Mouse (Mus musculus) embryonic facial prominence, embryonic 11.5 days (tissue): ENCODE measurements around the gene Rho. TPM values are rescaled to one million over a fixed set of nuclear protein-coding genes. Genes with fewer than 3 reads are reported as not detected.

ENCODE experiments used
- ATAC-seq: fragments of 200-750 bp; cut with Nextera tagmentation; replicated peaks from 2 replicates; pipeline ENCODE4 v1.8.0; 2017; ENCODE audit warnings: low read depth; ENCODE audit not compliant: insufficient number of reproducible peaks, low FRiP score, low TSS enrichment
- DNase-seq: peaks from one replicate; pipeline ENCODE4 v3.0.0-alpha.2; 2015; ENCODE audit warnings: low spot score
- H3K27ac ChIP-seq: fragments of 300-500 bp; sonication (generic); replicated peaks from 2 replicates; pipeline ENCODE4 v1.5.1; 2014; ENCODE audit warnings: mild to moderate bottlenecking, low read depth, low read length, control low read depth
- H3K27me3 ChIP-seq: fragments of 300-500 bp; sonication (generic); 2 replicates; pipeline ENCODE4 v1.6.1; 2014; ENCODE audit warnings: mild to moderate bottlenecking, low read length, moderate library complexity, mixed read lengths; ENCODE audit not compliant: control insufficient read depth, insufficient read depth
- H3K36me3 ChIP-seq: fragments of 300-500 bp; sonication (generic); replicated peaks from 2 replicates; pipeline ENCODE4 v1.6.1; 2014; ENCODE audit warnings: low read depth, mild to moderate bottlenecking, low read length, moderate library complexity, mixed read lengths; ENCODE audit not compliant: control insufficient read depth, insufficient read depth
- H3K4me1 ChIP-seq: fragments of 300-500 bp; sonication (generic); 2 replicates; pipeline ENCODE4 v1.6.1; 2014; ENCODE audit warnings: low read length, mixed read lengths; ENCODE audit not compliant: control insufficient read depth, insufficient read depth
- H3K4me2 ChIP-seq: fragments of 300-500 bp; sonication (generic); 2 replicates; pipeline ENCODE4 v1.6.1; 2014; ENCODE audit warnings: low read depth, mild to moderate bottlenecking, control low read depth, low read length, moderate library complexity
- H3K4me3 ChIP-seq: fragments of 300-500 bp; sonication (generic); 2 replicates; pipeline ENCODE4 v1.5.1; 2014; ENCODE audit warnings: low read depth, low read length, control low read depth
- H3K9ac ChIP-seq: fragments of 300-500 bp; sonication (generic); replicated peaks from 2 replicates; pipeline ENCODE4 v1.6.1; 2014; ENCODE audit warnings: mild to moderate bottlenecking, control low read depth, low read length
- H3K9me3 ChIP-seq: fragments of 300-500 bp; sonication (generic); replicated peaks from 2 replicates; pipeline ENCODE4 v1.6.1; 2016; ENCODE audit warnings: mild to moderate bottlenecking, low read length, inconsistent platforms, mixed read lengths; ENCODE audit not compliant: control insufficient read depth
- WGBS: fragments of 180-500 bp; shearing (Covaris S2); extraction: QIAGEN DNeasy Blood & Tissue Kit; methylation state at CpG from one replicate; pipeline ENCODE4 v1.1.7; 2014; 5-methylcytosine and 5-hydroxymethylcytosine counted together
- polyA plus RNA-seq: library from polyadenylated mRNA; unstranded; fragments of >200 nt; fragmentation: Nextera tagmentation; extraction: Ambion mirVana; gene quantifications from 2 replicates; pipeline ENCODE4 v1.2.1, GENCODE M21; 2014

The Rho gene
- polyA plus RNA-seq: 0.14 TPM in 1 of 2 replicates, not detected in the other

DNA sequence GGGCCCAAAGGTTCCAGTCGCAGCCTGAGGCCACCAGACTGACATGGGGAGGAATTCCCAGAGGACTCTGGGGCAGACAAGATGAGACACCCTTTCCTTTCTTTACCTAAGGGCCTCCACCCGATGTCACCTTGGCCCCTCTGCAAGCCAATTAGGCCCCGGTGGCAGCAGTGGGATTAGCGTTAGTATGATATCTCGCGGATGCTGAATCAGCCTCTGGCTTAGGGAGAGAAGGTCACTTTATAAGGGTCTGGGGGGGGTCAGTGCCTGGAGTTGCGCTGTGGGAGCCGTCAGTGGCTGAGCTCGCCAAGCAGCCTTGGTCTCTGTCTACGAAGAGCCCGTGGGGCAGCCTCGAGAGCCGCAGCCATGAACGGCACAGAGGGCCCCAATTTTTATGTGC, at the start of gene Rho:
Gene Rho (plus strand): TSS at position 110 of the 400 bp plus-strand sequence.
- Histone ChIP-seq H3K4me3 (no peak within 1 kb of the TSS), H3K4me2 (no peak within 1 kb of the TSS), H3K27me3 (no peaks in the 10 kb centered on the region), H3K36me3 (no peaks in the 10 kb centered on the region), H3K9ac (no peak within 1 kb of the TSS), H3K4me1 (no peaks in the 10 kb centered on the region), H3K27ac (no peak within 1 kb of the TSS), H3K9me3 (no peaks in the 10 kb centered on the region)
- ATAC-seq: no peak
- DNase-seq: no peak
- WGBS: 90% methylated on average over 14 of the region's 14 CpGs

DNA sequence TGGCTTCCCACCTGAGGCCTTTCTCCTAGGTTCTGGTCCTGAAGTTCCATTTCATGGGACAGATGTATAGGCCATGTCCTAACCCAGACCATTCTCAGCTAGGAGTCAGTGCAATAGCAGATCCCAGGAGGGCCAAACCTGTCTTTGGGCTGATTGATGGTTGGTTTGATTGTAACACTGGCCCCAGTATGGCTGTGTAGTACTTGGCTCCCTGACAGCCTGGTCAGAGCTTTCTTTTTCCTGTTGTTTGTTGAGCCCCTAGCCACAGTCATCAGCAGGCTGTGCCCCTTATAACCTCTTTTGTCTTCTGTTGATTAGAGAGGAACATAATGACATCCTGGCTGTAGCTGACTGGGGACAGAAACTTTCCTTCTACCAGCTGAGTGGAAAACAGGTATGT, 47.5 kb upstream of the Rho start:
- Histone ChIP-seq H3K9ac (no peak overlapping the region), H3K27ac (no peak overlapping the region), H3K4me3 (no peak overlapping the region), H3K4me2 (no peak overlapping the region), H3K9me3 (no peaks in the 10 kb centered on the region), H3K27me3 (no peaks in the 10 kb centered on the region), H3K4me1 (no peaks in the 10 kb centered on the region), H3K36me3 (peaks cover 3% of the 10 kb centered on the region; the same call in 1 of the 2 replicates)
- ATAC-seq: no peak
- DNase-seq: no peak

DNA sequence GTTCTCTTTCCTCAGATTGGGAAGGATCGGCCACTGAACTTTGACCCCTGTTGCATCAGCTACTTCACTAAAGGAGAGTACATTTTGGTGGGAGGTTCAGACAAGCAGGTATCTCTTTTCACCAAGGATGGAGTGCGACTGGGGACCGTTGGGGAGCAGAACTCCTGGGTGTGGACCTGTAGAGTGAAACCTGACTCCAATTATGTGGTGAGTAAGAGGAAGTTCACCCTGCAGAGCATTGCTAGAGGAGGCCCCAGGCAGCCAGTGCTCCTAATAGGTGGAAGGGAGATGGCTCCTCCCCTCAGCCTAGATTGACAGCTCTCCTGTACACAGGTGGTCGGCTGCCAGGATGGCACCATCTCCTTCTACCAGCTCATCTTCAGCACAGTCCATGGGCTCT, 44.7 kb upstream of the Rho start:
- no peak for ATAC-seq

DNA sequence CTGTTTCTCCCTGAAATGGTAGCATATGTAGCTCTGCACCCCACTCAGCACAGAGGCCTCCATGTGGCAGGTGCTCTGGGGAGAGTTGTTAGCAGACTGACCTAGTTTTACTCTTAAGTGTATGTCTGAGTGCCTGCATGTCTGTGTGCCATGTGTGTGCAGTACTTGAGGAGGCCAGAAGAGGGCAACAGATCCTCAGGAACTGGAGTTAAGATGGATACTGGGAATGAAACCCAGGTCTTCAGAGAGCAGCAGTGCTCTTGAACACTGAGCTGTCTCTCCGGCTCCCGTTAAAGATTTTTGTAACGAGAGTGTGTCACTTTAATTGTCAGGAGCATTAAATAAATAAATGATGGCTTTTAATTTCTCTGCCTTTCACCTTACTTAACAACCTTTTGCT, 43.3 kb upstream of the Rho start:
- H3K36me3 ChIP-seq: peaks cover 3% of the 10 kb centered on the region; the same call in 1 of the 2 replicates

More for the DNA sequence above, 44.7 kb upstream of the Rho start:
- WGBS: 67% methylated on average over 4 of the region's 4 CpGs
- Histone ChIP-seq H3K27ac (no peak overlapping the region), H3K27me3 (no peaks in the 10 kb centered on the region), H3K36me3 (peaks cover 3% of the 10 kb centered on the region; the same call in 1 of the 2 replicates), H3K9me3 (no peaks in the 10 kb centered on the region), H3K4me1 (no peaks in the 10 kb centered on the region), H3K4me3 (no peak overlapping the region), H3K4me2 (no peak overlapping the region), H3K9ac (no peak overlapping the region)
- no peak for DNase-seq

DNA sequence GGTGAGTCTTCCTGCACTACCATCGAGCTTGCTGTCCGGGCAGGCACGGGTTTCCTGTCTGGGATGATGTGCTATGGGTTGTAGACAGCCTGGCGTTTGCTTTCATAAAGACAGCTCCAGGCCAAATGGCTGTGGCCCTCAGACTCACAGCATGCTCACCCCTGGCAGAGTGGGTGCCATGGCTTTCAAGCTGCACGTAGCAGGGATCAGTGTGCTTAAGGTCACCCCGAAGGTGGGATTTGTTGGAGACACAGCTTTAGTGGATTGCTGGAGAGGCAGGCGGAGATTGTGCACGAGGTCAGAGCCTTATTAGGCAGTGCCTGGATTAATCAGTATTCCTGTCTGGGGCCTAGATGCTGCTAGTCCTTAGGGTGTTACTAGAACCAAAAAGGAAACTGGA, 40.9 kb upstream of the Rho start:
- Histone ChIP-seq H3K9ac (no peak overlapping the region), H3K27ac (no peak overlapping the region), H3K27me3 (no peaks in the 10 kb centered on the region), H3K9me3 (no peaks in the 10 kb centered on the region), H3K4me1 (no peaks in the 10 kb centered on the region), H3K36me3 (peaks cover 3% of the 10 kb centered on the region; the same call in 1 of the 2 replicates), H3K4me2 (no peak overlapping the region), H3K4me3 (no peak overlapping the region)
- no peak for ATAC-seq
- DNase-seq: no peak
- WGBS: 80% methylated on average over 8 of the region's 8 CpGs

More for the DNA sequence above, 43.3 kb upstream of the Rho start:
- H3K4me2 ChIP-seq: no peak overlapping the region
- H3K4me3 ChIP-seq: no peak overlapping the region
- no peak overlapping the region for H3K9ac ChIP-seq
- H3K27me3 ChIP-seq: no peaks in the 10 kb centered on the region
- H3K27ac ChIP-seq: no peak overlapping the region
- DNase-seq: no peak
- no peaks in the 10 kb centered on the region for H3K9me3 ChIP-seq
- ATAC-seq: no peak
- no peaks in the 10 kb centered on the region for H3K4me1 ChIP-seq
- 91% methylated on average over 3 of the region's 3 CpGs for WGBS

DNA sequence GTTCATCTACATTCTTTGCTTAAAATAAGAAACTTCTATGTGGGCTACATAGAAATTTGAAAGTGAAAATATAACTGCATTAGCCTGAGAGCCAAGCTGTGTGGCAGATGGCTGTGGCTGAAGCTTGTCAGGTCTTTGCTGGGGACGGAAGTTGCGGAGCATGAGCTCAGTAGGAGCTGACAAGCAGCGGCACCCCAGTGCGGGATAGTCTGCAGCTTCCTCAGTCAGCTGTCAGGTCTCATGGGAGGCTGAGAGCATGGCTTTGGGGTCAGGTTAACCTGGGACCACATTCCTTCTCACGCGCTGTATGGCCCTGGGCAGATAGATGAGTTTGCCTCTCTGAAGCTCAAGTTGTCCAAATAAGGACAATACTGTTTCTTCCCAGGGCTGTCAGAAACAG, 40.5 kb upstream of the Rho start:
- no peak overlapping the region for H3K27ac ChIP-seq
- no peak overlapping the region for H3K9ac ChIP-seq
- no peaks in the 10 kb centered on the region for H3K4me1 ChIP-seq
- ATAC-seq (no peak), DNase-seq (no peak)
- H3K9me3 ChIP-seq: no peaks in the 10 kb centered on the region
- no peaks in the 10 kb centered on the region for H3K27me3 ChIP-seq
- no peak overlapping the region for H3K4me3 ChIP-seq
- H3K4me2 ChIP-seq: no peak overlapping the region
- H3K36me3 ChIP-seq: peaks cover 3% of the 10 kb centered on the region; the same call in 1 of the 2 replicates
- 64% methylated on average over 6 of the region's 6 CpGs for WGBS

DNA sequence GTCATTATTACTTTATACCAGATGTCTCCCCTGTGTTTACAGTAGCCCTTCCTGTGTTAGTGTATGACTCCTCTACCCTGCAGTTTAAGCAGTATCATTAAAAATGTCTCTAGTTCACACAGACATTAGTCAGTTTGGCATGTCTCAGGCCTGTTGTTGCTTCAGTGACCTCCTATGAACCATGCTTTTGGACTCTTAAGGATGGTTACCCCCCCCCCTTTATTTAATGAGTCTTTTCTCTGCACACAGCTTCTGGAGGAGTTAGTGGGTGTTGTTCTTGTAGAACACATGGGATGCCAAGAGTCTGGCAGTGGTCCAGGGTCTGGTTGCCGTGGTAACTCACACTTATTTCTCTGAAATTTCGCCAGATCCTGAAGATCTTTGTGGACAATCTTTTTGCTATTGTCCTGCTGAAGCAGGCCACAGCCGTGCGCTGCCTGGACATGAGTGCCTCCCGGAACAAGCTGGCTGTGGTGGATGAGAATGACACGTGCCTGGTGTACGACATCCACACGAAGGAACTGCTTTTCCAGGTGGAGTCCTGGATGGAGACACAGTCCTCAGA, 40.0 kb upstream of the Rho start:
- Histone ChIP-seq H3K27me3 (no peaks in the 10 kb centered on the region), H3K4me3 (no peak overlapping the region), H3K4me2 (no peak overlapping the region), H3K4me1 (no peaks in the 10 kb centered on the region), H3K27ac (no peak overlapping the region), H3K9ac (no peak overlapping the region), H3K9me3 (no peaks in the 10 kb centered on the region), H3K36me3 (peaks cover 3% of the 10 kb centered on the region; the same call in 1 of the 2 replicates)
- ATAC-seq: no peak
- 82% methylated on average over 8 of the region's 8 CpGs for WGBS
- DNase-seq: no peak

DNA sequence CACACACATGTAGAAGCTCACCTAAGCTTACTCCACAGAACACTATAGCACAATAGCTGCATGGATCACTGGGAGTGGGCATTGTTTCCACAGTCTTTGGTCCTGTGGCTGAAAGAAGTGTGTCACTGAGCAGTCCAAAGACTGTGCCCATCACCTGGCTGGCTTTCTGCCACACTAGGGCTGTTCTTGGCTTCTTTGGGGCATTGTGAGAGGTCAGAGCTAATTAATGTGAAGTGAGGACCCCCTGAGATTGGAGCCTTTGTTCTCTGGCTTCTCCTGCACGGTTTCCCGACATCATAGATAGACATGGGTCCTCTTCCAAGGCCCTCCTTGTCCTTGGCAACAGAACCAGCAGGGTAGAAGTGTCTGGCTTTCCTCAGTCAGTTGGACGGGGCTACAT, 39.2 kb upstream of the Rho start:
- Histone ChIP-seq H3K9me3 (no peaks in the 10 kb centered on the region), H3K27me3 (no peaks in the 10 kb centered on the region), H3K4me1 (no peaks in the 10 kb centered on the region), H3K27ac (no peak overlapping the region), H3K9ac (no peak overlapping the region), H3K4me2 (no peak overlapping the region), H3K36me3 (peaks cover 3% of the 10 kb centered on the region; the same call in 1 of the 2 replicates), H3K4me3 (no peak overlapping the region)
- no peak for DNase-seq
- 71% methylated on average over 3 of the region's 3 CpGs for WGBS
- no peak for ATAC-seq
